Mouse (Mus musculus) kidney, adult 18-20 months (tissue): ENCODE data around the gene Gm20388.
A peak's percentile ranks its signal among the peaks of the same experiment; 100 is the strongest.

ENCODE experiments used
- DNase-seq: peaks from one replicate; pipeline ENCODE4 v3.0.0; 2021

Gm20388 gene

DNA sequence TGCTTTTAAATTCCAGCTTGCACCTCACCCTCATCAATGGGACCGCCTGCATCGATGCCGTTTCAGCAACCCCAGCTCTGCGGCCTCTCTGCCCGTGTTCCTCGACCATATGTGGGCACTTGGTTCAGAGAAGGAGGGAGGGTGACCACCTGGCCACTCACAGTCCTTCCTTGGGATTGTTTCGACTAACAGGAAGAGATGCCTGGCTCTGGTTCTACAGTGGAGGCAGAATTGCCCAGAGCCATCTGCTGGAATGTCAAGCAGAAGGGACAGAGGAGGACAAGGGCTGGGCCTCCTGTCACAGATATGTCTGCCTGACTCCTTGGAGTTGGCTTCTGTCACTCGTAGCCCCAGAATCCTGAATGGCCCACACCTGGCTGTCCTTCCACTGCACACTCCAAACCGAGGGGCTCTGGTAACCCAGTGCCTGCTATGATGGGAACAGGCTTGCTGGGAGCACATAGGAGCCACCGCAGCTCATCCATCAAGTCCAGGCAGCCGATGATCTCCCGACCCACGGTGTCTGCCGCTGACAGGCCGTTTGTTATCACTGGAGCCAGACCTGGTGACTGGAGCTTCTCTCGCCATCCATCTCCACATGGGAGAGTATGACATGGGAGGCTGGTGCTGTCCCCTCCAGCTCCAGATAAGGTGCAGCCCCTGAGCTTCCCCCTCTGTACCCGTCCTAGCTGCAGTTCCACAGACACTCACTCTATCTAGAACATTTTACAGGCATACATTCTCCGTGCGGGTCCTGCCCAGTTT, 2774.6 kb downstream of the Gm20388 start:
- no peak for DNase-seq

DNA sequence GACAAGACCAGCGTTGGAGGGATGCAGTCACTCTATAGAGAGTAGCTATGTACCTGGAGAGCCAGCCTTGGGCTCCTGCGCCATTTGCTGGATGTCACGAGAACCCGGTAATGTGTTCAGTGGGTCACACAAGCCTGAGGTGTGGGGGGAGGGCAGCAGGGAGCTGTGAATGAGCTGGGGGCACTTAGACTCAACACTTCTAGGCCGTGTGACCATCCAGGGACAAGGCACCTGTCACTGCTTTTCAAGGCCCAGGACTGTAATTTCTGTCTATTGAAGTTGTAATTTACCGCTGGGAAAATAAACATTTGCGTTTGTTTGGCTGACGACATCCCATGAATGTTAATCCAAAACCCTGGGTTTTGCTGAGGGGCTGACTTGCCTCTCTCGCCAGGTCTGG, 2776.2 kb downstream of the Gm20388 start:
- no peak for DNase-seq

DNA sequence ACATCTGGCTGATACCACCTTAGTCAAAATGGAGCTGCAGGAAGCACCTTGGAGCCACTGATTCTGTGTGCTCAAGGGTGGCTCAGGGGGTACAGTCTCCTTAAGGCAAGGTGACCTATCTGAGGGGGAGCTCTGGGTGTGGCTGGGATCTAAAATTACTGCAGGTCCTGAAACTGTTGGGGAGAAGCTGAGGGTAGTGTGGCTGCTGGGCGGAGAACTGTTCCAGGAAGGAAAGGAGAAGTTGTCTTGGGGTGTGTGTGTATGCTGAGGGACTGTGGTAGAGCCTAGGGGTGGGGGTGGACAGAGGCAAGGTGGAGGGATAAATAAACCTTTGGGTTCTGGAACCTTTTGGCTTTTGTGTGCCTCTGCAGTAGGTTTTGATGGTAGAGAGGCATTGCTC, 2778.7 kb downstream of the Gm20388 start:
- DNase-seq: no peak

DNA sequence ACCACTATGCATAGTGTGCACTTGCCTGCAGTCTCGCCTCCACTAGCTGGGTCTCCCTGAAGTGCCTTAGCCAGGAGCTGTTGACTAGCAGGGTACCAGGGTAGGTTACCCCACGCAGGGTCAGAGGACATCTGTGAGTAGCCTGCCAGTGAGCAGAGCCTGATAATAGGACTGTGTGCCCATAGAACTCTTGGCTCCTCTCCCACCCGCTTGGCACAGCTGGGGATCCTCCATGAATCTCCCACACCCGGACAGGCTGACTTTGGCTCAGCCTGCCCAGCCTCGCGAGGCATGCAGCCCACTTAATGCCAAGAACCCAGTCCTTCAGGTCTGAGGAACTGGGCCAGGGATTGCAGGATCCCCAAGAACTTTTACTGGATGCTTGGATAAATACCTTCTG, 2780.4 kb downstream of the Gm20388 start:
- peak; percentile 37 for DNase-seq

DNA sequence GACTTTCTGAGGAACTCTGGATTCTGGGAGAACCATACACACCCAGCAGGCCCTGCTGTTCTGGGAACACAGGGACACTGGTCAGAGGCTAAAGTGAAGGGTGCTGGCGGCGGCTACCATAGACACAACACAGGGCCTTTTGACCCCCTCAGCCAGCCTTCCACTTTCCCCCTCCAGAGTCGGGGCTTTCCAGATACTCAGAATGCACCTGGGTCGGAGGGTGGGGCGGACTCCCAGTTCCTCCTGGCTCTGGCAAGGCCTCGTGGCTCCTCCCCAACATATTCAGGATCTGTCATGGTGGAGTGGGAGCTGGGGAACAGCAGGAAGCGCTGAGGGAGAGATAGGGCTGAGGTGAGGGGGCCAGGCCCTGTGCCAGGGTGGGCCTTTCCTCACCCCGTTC, 2781.5 kb downstream of the Gm20388 start:
- DNase-seq: no peak

DNA sequence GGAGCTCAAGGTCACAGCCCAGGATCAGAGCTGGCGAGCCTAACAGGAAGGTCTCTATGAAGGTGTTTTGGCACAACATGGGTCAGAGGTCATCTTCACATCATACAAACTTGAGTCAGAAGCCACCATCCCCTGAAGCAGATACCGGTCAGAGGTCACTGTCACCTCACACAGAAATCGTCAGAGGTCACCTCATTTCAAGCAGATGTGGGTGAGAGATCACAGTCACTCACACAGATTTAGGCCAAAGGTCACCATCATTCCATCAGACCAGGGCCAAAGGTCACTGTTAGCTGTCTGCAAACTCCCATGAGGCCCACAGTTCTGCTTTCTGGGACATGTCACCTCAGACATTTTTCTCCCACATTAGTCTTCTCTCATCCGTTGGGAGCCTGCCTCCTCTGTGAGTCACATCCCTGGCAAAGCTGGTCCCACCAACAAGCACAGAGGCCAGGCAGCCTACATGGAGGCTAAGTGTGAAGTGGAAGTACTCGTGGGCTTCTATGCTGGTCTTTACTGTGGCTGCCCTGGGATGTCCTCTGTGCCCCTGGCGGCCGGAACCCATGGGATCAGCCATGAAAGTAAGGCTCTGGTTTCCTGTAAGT, 2784.9 kb downstream of the Gm20388 start:
- DNase-seq: no peak

DNA sequence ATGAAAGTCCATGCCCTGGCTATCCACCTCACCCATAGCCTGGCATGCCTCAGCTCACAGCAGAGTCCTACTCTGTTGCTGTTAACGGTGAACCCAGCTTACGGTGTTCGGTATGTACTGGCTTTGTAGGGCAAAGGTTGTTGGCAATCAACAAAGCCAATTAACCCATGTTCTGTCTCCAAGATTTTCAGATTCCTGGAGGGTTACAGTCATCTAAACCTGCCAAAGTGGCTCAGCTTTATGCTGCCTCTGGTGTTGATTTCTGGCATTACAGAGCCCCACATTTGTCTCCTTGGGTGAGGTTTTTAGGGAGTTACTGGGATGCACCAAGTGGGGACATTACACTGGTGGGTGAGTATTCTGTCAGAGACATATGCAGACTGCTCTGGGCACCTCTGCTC, 2786.5 kb downstream of the Gm20388 start:
- DNase-seq: peak; percentile 71

DNA sequence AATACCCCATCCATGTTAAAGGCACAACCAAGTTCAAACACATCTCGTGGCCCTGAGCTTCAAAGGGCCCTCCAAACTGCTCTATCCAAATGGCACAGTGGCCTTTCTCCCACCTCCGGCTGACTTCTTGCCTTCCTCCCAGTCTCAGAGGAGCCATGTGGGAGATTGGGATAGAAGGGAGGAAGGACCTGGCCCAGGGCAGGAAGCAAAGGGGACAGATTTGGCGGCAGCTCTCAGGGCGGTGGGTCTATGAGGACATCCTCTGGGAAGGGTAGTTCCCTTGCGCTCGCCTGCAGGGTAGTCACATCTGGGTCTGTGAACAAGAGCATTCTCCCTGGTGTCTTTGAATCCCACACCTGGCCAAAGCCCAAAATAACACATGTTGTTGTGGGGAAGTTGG, 2786.9 kb downstream of the Gm20388 start:
- no peak for DNase-seq

DNA sequence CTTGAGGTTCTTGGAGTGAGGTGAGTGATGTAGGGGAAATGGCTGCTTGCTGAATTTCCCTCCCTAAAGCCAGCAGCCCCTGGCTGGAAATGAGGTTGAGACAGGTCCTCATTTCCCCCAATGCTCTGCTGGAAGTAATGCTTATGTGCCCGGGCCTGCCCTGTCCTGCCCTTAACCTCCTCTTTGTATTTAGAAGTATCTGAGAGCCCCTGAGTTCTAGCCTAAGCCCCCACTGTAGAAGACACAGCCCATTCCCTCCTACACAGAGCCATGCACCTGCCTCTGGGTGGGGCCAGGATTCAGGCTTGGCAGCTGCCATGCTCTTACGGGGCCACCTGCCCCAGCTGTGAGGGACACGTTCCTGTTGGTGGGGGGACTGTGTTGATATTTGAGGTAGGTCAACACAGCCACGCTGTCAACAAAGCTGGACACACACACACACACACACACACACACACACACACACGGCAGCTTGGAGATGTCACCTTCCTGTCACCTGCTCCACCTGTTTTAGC, 2787.7 kb downstream of the Gm20388 start:
- DNase-seq: no peak

DNA sequence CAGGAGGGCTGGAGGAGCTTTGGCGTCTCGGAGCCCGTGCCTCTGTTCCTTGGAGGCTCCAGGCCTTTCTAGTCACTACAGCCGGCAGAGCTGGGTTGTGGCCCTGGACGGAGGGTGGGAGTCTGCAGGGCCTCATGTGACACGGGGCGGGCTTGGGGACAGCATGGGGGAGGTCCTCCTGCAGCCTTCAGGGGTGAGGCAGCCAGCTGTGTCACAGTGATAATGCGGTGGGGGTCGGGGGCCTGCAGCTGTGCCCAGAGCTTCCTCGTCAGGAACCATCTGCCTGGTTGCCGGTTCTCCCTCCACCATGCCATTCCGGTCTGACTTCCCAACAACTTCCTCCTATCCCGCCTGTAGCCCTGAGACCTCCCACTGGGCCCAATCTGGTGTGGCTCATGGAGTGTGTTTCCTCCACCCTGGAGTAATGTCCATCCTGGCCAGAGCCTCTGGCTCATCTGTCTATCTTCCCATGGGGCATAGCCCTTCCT, 2788.4 kb downstream of the Gm20388 start, which contains the start of gene Cbfa2t3:
Cbfa2t3 (minus strand) TSS at position 105 of the 488 bp plus-strand sequence.
- no peak for DNase-seq

DNA sequence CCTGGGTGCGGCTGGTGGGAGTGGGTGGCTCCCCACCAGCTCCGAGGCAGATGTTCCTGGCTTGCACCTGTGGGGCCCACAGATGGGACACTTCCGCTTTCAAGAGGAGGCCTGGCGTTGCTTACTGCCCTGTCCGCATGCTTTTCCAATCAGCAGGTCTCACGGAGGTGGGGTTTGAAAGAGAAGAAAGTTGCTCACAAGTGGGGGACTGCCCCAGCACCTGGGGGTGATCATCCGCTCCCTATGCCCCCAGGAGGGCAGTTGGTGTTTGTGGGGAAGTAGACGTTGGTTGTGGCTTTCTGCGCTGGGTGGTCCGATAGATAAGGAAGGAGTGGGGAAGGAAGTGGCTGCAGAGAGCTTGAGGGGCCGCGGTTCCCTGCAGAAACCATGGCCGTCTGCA, 2790.0 kb downstream of the Gm20388 start:
- no peak for DNase-seq

DNA sequence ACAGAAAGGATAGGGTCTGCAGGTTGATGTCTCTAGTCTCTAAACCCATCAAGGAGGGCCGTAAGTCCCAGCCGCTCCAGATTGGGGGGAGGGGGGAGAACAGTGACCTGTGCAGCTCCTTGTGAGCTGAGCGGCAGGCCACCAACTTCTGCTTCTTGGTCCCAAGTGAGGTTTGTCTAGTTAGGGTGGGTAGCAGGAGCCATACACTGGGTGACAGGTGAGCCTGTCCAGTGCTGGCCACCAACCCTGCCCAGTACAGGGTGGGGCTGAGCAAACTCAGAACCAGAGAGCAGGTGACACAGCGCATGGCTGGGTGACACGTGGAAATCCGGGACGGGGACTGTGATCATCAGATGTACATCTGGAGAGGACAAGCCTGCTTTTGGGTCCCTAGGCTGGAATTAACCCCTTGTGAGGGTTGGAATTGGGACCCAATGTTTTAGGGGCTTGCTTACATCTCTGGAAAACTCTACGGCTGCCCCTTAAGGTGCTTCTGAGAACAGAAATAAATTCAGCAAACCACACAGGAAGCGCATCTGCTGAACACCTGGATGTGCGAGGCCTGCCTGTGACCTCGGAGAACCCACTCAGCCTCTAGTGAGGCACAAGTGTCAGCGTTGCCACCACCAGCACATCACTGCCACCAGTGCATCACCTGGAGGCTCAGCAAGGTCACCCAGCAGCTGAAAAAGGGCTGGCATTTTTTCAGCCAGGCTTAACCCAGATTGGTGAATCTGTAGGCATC, 2791.0 kb downstream of the Gm20388 start:
- DNase-seq: no peak

DNA sequence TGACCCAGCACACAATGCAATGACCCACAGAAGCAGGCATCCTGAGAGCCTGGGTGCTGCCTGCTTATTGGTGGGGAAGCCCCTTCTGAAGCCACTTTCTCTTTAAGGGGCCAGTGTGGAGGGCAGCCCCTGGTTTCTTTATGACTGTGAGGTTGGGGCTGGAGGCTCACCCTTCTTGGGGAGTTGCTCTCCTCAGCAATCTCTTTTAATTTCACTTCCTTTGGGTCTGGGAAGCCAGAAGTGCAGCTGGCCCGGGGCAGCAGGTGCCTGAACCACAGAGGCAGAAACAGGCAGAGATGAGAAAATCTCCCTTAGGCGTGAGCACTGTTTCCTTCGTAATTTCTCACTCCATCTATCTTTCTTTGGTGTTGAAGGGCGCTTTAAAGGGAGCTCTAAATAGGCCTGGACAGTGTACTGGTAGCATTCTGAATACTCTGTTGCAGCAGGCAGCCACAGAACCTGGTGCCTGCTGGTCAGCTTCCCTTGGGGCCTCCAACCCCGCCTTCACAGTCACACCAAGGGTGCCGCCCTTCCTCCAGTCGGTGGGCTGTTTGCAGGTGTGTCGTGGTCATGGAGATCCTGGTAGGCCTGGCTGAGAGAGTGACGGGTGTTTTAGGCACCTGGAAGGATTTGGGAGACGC, 2791.8 kb downstream of the Gm20388 start:
- DNase-seq: no peak

DNA sequence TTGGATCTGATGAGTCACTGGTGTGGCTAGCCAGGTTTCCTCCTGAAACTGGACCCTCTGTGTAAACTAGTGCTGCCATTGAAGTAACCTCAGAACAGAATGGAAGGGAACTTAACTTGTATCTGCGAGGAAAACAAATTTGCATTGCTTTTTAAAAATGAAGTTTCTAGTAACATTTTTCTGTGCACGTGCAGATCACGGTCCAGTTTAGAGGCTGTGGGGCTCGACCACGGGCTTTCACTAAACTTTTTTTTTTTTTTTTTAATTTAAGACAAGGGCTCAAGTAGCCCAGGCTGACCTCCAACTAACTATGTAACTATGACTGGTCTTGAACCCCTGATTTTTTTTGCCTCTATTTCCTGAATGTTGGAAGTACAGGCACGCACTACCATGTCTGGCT, 2792.3 kb downstream of the Gm20388 start:
- no peak for DNase-seq

DNA sequence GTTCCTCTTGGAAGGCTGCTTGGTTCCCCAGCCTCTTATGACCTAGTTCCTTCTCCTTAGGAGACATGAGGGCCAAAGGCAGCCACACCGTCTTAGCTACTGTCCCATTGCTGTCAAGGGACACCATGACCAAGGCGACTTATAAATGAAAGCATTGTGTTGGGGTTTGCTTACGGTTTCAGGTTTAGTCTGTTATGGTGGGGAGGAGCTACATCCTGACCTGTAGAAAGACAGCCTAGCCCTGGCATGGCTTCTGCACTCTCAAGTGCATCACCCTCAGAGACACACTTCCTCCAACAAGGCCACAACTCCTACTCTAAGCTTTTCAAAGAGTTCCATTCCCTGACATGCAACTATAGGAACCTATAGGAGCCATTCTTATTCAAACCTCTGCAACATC, 2794.0 kb downstream of the Gm20388 start:
- DNase-seq: no peak

DNA sequence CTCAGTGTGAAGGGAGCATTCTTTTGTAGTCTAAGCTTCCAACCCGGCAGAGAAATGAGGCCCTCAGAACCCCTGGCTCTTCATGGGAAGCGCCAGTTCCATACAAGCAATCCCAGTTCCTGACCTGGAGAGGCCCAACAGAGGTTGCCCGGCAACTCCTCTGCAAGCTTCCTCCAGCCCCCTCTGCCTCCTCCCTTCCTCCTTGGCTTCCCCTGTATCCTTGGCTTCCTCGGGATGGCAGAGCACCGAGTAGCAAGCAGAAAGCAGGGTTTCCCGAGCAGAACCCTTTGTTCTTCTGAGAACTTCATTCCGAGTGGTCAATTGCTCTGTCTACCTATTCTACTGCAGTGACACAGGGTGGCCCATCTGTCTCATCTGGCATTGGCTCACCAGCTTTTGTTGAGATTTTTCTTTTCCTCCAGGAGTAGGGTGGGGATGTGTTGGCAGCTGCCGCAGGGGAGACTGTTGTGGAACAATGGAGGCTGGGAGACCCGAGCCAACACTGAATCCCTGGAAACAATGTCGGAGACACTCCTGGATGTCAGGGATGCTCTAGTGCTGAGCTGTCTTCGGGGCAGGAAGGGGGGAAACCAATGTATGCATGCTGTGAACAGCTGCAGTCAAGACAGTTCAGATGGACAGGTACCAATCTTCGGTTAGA, 2795.4 kb downstream of the Gm20388 start:
- DNase-seq: no peak

DNA sequence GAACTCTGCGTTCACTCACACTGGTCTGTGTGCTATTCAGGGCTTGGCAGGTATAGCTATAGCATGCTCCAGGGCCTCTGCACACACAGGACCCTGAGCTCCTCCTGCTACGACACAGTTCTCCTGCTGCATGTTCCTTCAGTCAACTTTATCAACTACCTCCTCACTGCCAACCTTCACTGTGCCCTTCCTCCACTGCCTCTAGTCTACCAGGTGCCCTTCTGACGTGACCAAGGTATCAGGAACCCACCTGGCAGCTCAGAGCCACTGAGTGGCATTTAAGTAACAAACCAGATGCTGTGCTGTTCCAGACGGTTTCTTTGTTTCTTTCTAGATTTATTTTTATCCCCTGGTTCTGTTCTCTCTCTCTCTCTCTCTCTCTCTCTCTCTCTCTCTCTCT, 2796.5 kb downstream of the Gm20388 start:
- DNase-seq: no peak

DNA sequence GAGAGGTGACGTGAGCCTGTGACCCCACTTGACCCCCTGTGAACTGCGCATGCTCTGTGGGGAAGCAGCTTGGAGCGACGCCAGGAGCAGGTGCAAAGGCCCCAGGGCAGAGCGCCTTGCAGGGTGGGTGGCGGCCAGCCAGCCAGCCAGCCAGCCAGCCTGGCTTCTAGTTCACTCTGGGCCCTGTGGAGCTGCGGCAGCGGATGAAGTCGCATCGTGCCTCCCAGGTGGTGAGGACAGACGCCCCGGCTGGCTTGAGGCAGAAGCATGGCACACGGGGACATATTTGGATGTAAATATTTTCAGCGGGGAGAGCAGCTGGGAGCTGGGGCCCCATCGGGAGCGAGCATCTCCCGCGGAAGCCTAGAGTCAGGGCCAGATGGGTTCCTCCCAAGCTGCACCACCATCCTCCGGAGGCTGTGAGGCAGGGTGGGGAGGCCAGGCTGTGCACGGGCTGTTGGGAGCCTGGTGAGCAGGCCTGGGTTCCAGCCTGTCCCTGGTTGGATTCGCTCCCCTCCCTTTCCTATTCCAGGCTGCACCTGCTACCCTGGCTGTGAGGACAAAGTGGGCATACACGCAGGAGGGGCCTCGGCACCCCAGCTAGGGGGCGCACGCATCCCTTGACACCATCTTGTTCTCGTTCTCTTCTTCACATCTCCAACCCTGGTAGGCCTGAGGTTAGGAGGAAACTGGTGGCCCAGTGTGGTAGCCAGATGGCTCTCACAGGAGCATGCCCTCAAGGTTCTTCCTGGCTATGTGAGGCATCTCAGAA, 2798.9 kb downstream of the Gm20388 start:
- DNase-seq: no peak

DNA sequence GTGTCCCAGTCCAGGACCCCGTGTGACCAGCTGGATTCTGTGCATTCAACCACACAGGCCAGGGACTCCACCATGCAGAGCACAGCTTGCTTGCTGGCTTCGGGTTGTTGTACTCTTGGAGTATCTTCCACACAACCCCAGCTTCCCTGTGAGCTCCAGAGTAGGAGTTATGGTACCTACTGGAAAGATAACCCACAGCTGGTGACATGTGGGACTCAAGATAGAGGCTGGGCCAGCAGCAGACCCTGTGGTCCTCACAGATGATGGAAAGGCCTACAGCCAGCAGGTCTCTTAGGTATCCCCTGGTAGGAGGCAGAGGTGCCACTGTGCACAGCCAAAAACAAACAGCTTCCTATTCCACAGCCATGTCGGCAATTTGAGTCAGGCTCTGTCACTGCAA, 2800.8 kb downstream of the Gm20388 start:
- no peak for DNase-seq

DNA sequence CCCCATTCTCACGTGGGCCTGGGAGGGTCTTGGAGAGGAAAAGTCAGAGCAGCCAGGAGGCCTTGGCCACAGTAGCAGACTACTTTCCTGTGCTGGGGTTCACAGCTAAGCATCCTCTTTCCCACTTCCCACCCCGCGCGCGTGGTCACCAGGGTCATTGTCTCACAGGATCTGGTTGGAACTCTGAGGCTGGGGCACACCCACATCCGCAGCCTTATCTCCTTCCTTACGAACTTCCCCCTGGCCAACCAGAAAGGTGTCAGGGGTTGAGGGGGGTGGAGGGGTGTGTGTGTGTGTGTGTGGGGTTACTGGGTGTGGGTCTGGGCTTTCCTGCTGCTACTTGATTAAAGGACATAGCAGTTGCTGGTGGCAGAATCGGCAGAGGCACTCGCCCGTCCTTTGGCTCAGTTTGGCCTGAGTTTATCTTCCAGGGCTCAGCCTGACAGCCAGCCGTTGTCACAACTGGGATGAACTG, 2801.3 kb downstream of the Gm20388 start:
- DNase-seq: peak; percentile 60

DNA sequence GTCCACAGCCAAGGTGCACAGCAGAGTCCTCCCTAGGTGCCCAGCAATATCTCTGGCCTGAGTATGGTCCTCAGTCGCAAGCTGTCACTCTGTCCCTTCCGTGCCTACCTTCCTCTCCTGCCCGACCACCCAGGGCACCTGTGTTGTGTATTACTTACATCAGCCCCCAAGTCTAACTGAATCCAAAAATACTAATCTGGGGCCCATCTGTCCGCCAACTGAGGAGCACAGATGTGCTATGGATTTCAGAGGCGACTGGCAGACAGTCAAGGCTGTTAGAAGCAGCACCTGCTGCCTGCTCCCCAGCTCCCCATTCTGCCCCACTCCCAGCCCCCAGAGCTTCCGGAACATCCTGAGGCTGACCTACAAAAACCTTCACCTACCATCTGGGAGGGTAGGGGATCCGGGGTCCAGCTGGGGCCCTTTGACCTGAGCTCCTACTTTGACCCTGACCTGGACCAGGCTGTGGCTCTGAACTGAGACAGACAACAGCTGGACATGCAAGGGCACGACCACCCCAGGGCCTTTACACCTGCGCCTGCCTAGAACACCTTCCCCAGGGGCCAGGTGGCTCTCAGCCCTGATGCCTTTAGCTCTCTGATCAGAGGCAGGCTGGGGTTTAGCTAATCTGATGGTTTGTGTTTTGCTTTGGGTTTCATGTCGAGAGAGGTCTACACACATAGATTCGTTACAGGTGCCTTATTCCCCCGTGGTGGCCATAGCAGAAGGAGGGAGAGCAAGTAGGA, 2801.9 kb downstream of the Gm20388 start:
- DNase-seq: no peak
